Mouse (Mus musculus) heart, embryonic 16.5 days (tissue): ENCODE data around the gene Ifnar2. TPM values are rescaled to one million over a fixed set of nuclear protein-coding genes. Genes with fewer than 3 reads are reported as not detected.

Experiments used
- ATAC-seq: fragments of 200-750 bp; cut with Nextera tagmentation; replicated peaks from 2 replicates; pipeline ENCODE4 v1.8.0; 2017; ENCODE audit warnings: moderate number of reproducible peaks; ENCODE audit not compliant: insufficient read depth, low FRiP score; ENCODE audit errors: extremely low read depth
- H3K27ac ChIP-seq: fragments of 300-500 bp; sonication (generic); 2 replicates; pipeline ENCODE4 v1.5.1; 2014; ENCODE audit warnings: mild to moderate bottlenecking, low read length, control low read depth, moderate library complexity
- H3K27me3 ChIP-seq: fragments of 300-500 bp; sonication (generic); 2 replicates; pipeline ENCODE4 v1.6.1; 2014; ENCODE audit warnings: low read length, mixed read lengths; ENCODE audit not compliant: control insufficient read depth, insufficient read depth
- H3K36me3 ChIP-seq: fragments of 300-500 bp; sonication (generic); 2 replicates; pipeline ENCODE4 v1.6.1; 2014; ENCODE audit not compliant: control insufficient read depth, insufficient read depth
- H3K4me1 ChIP-seq: fragments of 300-500 bp; sonication (generic); 2 replicates; pipeline ENCODE4 v1.6.1; 2014; ENCODE audit warnings: low read length, mixed read lengths; ENCODE audit not compliant: control insufficient read depth, insufficient read depth
- H3K4me2 ChIP-seq: fragments of 300-500 bp; sonication (generic); 2 replicates; pipeline ENCODE4 v1.6.1; 2014; ENCODE audit warnings: low read depth, mild to moderate bottlenecking, control low read depth, low read length
- H3K4me3 ChIP-seq: fragments of 300-500 bp; sonication (generic); 2 replicates; pipeline ENCODE4 v1.5.1; 2014; ENCODE audit warnings: mild to moderate bottlenecking, control low read depth, low read length
- H3K9ac ChIP-seq: fragments of 300-500 bp; sonication (generic); 2 replicates; pipeline ENCODE4 v1.6.1; 2014; ENCODE audit warnings: low read length, control low read depth
- H3K9me3 ChIP-seq: fragments of 300-500 bp; sonication (generic); replicated peaks from 2 replicates; pipeline ENCODE4 v1.6.1; 2016; ENCODE audit warnings: low read length; ENCODE audit not compliant: control insufficient read depth
- WGBS: fragments of 180-500 bp; shearing (Covaris S2); extraction: QIAGEN DNeasy Blood & Tissue Kit; methylation state at CpG from one replicate; pipeline ENCODE4 v1.1.7; 2014; 5-methylcytosine and 5-hydroxymethylcytosine counted together
- polyA plus RNA-seq: library from polyadenylated mRNA; unstranded; fragments of >200 nt; fragmentation: Nextera tagmentation; extraction: Ambion mirVana; gene quantifications from 2 replicates; pipeline ENCODE4 v1.2.1, GENCODE M21; 2015

Gene Ifnar2
- polyA plus RNA-seq, 1 experiment from 2014 or later, result 63.7 TPM

DNA sequence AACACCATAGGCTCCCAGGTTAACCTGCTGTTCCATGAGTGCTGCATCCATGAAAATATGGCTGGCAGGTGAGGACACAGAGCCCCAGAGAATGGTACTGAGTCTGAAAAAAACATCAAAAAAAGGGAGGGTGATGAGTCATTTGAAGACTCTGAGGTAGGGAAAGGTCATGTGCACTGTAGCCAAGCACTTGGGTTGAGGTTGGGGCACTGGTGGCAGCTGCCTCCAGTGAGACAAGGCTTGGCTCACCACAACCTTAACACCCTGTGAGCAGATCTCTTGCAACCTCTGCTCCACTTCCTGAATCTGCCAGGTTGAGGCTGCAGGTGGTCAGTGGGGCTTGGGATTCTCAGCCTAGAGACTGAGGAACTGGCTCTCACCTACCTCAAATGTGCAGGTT is 6.0 kb upstream of the Ifnar2 start:
- no peak for ATAC-seq
- Histone ChIP-seq H3K36me3 (no peaks in the 10 kb centered on the region), H3K4me1 (peaks cover 19% of the 10 kb centered on the region), H3K27me3 (no peaks in the 10 kb centered on the region), H3K9me3 (no peaks in the 10 kb centered on the region), H3K9ac (no peak overlapping the region), H3K4me2 (no peak overlapping the region), H3K27ac (peak overlapping the region; percentile 57), H3K4me3 (no peak overlapping the region)

DNA sequence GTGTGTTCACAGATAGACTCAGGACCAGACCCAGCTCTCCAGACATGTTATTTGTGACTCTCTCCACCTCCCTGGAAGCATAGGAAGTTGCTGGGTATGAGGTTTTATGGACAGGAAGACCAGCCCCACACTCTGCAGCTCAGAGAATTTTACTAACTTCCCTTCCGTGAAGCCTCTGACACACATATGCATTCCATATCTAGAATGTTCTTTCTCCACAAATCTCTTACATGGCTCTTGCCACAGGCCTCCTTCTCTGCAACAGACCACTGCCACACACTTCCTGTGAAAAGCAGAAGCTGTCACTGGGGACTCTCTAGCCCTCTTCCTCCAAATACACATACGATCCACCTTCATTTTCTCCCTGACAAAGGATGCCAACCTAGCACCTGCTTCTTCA is 5.5 kb upstream of the Ifnar2 start:
- no peaks in the 10 kb centered on the region for H3K27me3 ChIP-seq
- no peaks in the 10 kb centered on the region for H3K9me3 ChIP-seq
- WGBS, result 72% methylated on average over 2 of the region's 2 CpGs
- H3K9ac ChIP-seq, result no peak overlapping the region
- H3K4me1 ChIP-seq, result peaks cover 18% of the 10 kb centered on the region
- H3K27ac ChIP-seq, result peak overlapping the region; percentile 57
- H3K4me3 ChIP-seq, result no peak overlapping the region
- ATAC-seq, result no peak
- H3K4me2 ChIP-seq, result no peak overlapping the region
- H3K36me3 ChIP-seq, result no peaks in the 10 kb centered on the region

DNA sequence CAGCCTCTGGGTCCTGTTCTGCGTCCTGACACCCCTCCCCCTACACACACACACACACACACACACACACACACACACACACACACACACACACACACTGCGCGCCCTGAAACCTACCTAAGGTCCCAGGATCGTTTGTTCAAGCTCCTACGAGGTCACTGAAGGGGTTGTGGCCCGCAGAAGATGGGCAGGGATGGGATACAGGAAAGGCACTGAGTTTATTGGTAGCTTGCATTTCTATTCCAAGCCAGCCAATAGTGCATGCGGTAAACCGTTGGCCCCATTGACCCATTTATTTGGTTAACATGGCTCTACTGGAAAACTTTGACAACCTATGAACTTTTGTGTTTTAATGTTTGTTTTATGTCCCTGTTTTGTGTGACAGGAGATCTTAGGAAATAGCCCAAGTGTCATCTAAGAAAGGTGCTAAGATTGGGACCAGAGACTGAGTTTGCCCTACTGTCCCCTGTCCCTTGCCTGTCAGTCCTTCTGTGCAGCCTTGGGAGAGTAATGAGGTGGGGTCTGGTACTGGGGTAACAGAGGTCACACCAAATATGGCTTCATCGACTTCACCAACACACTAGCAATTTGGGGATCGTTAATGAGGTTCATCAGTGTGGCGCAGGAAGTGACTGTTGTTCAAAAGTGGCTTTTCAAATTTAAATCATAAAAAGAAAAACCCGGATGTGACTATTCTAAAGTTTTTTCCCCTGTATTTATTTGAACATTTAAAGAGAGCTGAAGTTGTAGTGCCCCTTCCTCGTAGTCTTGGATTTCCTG is 1.1 kb downstream of the Ifnar2 start:
- H3K36me3 ChIP-seq, result peaks cover 5% of the 10 kb centered on the region; the same call in 1 of the 2 replicates
- H3K4me3 ChIP-seq, result peak overlapping the region; percentile 73
- H3K9ac ChIP-seq, result peak overlapping the region; percentile 89
- H3K27ac ChIP-seq, result peak overlapping the region; percentile 96
- WGBS, result 27% methylated on average over 13 of the region's 13 CpGs
- ATAC-seq, result no peak
- H3K27me3 ChIP-seq, result no peaks in the 10 kb centered on the region
- H3K4me1 ChIP-seq, result peaks cover 18% of the 10 kb centered on the region
- H3K9me3 ChIP-seq, result 0 out of 2 replicates have a peak, but pooled peaks cover 2% of the 10 kb centered on the region
- H3K4me2 ChIP-seq, result peak overlapping the region; percentile 85

DNA sequence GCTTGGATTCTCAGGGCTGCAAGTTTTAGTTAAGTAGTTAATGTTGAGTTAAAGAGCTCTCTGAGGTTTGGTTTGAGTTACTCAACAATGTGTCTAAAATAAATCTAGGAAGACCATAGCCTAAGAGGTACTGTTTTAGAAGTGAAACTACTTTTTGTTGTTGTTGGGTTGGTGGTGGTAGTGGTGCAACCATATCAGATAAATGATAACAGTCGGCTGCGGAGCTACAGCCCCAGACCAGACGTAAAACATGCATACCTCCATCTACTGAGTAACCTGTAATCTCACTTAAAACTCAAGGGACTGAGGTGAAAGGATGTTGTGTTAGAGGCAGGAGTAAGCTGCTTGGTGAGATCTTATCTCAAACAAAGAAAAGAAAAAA is 1.7 kb downstream of the Ifnar2 start:
- 0 out of 2 replicates have a peak, but pooled peaks cover 2% of the 10 kb centered on the region for H3K9me3 ChIP-seq
- peaks cover 24% of the 10 kb centered on the region for H3K4me1 ChIP-seq
- no peak for ATAC-seq
- peak overlapping the region; percentile 73 for H3K4me3 ChIP-seq
- H3K36me3 ChIP-seq, result peaks cover 5% of the 10 kb centered on the region; the same call in 1 of the 2 replicates
- no peaks in the 10 kb centered on the region for H3K27me3 ChIP-seq
- WGBS, result 27% methylated on average over 3 of the region's 3 CpGs
- H3K4me2 ChIP-seq, result peak overlapping the region; percentile 85
- H3K27ac ChIP-seq, result peak overlapping the region; percentile 96
- peak overlapping the region; percentile 89; the same call in 1 of the 2 replicates for H3K9ac ChIP-seq

DNA sequence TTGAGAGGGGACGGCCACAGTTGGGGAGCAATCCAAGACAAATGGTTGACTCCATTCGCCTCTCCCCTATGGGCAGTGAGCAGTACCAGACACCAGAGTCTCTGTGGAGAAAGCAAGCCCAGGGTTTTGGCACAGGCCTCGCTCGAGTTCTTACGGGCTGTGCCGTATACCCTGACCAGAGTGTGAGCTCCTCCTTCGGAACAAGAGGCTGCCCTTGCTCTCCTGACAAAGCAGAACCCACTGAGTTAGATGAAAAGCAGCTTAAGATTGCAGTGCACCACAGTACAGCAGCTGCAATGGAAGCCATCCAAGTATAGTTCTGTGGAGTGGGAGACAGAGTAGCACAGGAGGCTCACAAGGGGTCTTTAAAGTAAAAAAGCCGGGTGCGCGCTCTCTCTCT is 4.1 kb downstream of the Ifnar2 start:
- peak overlapping the region; percentile 43; the same call in 1 of the 2 replicates for H3K27ac ChIP-seq
- WGBS, result 89% methylated on average over 10 of the region's 10 CpGs
- no peak for ATAC-seq

DNA sequence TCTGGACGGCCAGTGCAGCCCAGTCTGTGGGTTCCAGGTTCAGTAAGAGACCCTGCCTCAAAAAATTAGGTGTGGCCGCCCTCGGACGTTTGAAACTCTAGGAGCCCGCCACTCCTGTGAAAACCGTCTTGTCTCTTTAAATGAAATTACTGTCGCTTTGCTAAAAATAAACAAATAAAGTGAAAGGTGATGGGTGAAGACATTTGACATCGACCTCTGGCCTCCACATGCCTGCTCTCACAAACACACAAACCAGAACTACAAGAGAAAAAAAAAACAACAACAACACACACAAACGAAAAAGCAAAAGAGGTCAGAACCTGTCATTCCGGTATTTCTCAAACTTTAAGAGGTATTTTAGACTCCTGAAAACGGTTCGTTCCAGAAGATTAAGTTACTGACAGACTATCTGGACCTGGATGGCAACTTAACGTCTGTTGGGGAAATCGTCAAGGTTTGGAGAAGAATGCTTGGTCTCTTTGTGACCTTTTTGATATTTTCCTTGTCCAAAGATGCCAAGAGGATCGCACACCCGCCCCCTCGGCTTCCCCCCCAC is 5.9 kb downstream of the Ifnar2 start:
- Histone ChIP-seq H3K9ac (no peak overlapping the region), H3K27me3 (no peaks in the 10 kb centered on the region), H3K36me3 (peaks cover 5% of the 10 kb centered on the region; the same call in 1 of the 2 replicates), H3K9me3 (0 out of 2 replicates have a peak, but pooled peaks cover 2% of the 10 kb centered on the region), H3K27ac (peak overlapping the region; percentile 66), H3K4me3 (peak overlapping the region; percentile 9; the same call in 1 of the 2 replicates), H3K4me1 (peaks cover 26% of the 10 kb centered on the region), H3K4me2 (peak overlapping the region; percentile 44)
- ATAC-seq, result no peak
- 44% methylated on average over 17 of the region's 17 CpGs for WGBS

More for the DNA sequence above, 4.1 kb downstream of the Ifnar2 start:
- H3K27me3 ChIP-seq, result no peaks in the 10 kb centered on the region
- H3K9me3 ChIP-seq, result 0 out of 2 replicates have a peak, but pooled peaks cover 2% of the 10 kb centered on the region
- H3K4me1 ChIP-seq, result peaks cover 27% of the 10 kb centered on the region
- H3K4me3 ChIP-seq, result no peak overlapping the region
- H3K36me3 ChIP-seq, result peaks cover 5% of the 10 kb centered on the region; the same call in 1 of the 2 replicates
- no peak overlapping the region for H3K9ac ChIP-seq
- no peak overlapping the region for H3K4me2 ChIP-seq

DNA sequence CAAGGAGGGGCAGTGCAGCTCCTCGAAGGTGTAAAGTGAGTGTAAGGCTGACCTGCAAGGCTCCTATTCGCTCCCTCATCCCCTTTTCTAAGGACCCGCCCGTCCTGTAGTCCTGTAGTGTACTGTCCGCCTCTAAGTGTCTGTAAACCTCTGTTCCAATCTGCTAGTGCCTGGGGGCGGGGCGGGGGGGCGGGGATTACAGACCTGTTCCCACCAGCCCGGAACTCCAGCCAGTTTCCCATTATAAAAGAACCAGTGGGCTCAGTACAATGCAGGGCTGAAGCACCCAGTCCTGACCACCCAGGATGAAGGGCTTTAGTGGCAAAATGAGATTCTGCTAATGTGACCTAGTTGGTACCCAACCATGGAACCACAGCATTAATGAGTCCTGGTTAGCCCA is 6.4 kb downstream of the Ifnar2 start:
- Histone ChIP-seq H3K9me3 (0 out of 2 replicates have a peak, but pooled peaks cover 2% of the 10 kb centered on the region), H3K9ac (no peak overlapping the region), H3K4me3 (peak overlapping the region; percentile 9; the same call in 1 of the 2 replicates), H3K4me2 (peak overlapping the region; percentile 44), H3K27ac (peak overlapping the region; percentile 66), H3K27me3 (no peaks in the 10 kb centered on the region), H3K36me3 (peaks cover 8% of the 10 kb centered on the region), H3K4me1 (peaks cover 21% of the 10 kb centered on the region)
- WGBS, result 22% methylated on average over 9 of the region's 9 CpGs
- ATAC-seq, result peak; percentile 53; the same call in 1 of the 2 replicates

DNA sequence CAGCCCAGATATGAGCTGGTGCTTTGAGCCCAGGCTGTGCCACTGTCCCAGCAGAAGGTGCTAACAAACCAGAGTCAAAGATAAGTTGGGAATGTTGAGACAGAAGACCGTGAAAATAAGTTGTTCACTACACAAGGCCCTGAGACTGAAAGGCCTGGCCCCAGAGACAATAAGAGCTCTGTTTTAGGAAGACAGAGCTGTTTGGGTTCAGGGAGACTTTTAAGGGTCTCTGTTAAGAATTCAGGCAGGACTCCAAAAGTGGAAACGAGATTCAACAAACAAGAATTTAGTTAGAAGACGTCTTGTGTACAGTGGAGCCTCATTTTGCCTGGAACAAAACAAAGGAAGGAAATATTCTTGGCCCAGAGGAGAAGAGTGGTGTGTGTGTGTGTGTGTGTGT is 6.8 kb downstream of the Ifnar2 start:
- ATAC-seq, result no peak
- Histone ChIP-seq H3K36me3 (peaks cover 12% of the 10 kb centered on the region), H3K27ac (peak overlapping the region; percentile 66), H3K9ac (no peak overlapping the region), H3K4me2 (no peak overlapping the region; the same call in 1 of the 2 replicates), H3K27me3 (no peaks in the 10 kb centered on the region), H3K4me3 (no peak overlapping the region), H3K9me3 (0 out of 2 replicates have a peak, but pooled peaks cover 2% of the 10 kb centered on the region), H3K4me1 (peaks cover 17% of the 10 kb centered on the region)
- WGBS, result 22% methylated on average over 3 of the region's 3 CpGs

DNA sequence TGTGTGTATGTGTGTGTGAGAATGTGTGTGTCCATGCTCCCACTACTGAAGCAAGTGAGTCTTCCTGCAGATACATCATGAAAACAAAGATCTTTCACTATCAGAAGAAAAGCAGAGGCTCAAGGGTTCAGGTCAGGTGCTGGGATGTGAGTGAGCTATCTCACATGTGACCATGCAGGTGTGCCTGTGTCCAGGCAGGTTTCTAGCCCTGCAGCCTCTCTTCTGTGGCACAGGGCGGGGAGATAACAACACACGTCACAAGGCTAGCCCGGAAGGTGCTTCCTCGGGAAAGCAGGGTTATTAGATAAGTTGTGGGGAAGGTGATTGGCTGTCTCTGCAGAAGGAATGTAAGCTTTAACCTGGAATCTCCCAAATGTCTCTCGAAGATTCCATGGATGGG is 7.6 kb downstream of the Ifnar2 start:
- Histone ChIP-seq H3K9me3 (0 out of 2 replicates have a peak, but pooled peaks cover 2% of the 10 kb centered on the region), H3K27me3 (no peaks in the 10 kb centered on the region), H3K4me3 (no peak overlapping the region), H3K27ac (no peak overlapping the region), H3K36me3 (peaks cover 15% of the 10 kb centered on the region), H3K9ac (no peak overlapping the region), H3K4me2 (no peak overlapping the region), H3K4me1 (peaks cover 15% of the 10 kb centered on the region)
- 44% methylated on average over 5 of the region's 5 CpGs for WGBS
- no peak for ATAC-seq
